Mouse (Mus musculus): Measurements from ENCODE around the gene Osbpl7. TPM values are rescaled to one million over a fixed set of nuclear protein-coding genes. Genes with fewer than 3 reads are reported as not detected.

Osbpl7 gene
- total and polyA plus RNA-seq, 2 experiments from 2014 or later: 10.7 to 14.6 TPM

DNA sequence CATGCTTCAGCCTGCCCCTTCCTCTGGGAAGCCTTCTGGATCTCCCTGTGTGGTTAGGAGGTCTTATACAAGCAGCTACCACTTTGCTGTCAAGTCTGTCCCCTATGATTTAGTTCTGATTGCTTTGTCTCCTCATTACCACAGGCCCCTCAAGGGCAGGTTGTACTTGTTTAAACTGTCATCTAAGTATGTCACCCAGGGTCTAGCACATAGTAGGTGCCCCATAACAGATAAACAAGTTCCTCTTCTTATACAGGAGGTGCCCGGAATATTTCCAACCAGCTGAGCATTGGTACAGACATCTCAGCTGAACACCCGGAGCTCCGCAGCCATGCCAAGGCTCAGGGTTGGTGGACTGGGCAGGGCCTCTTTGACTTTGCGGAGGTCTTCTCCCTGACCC lies 17.9 kb upstream of the Osbpl7 start:
- Histone ChIP-seq H3K4me1 (ENCODE audit: insufficient read depth, low read length) (no peaks in the 10 kb centered on the region; the same call in 1 of the 2 replicates), H3K4me2 (ENCODE audit: low read depth, low read length, poor library complexity, severe bottlenecking) (no peak overlapping the region), H3K27me3 (ENCODE audit: insufficient read depth, low read length) (no peaks in the 10 kb centered on the region), H3K36me3 (ENCODE audit: insufficient read depth, low read length) (0 out of 2 replicates have a peak, but pooled peaks cover 2% of the 10 kb centered on the region), H3K4me3 (ENCODE audit: low read depth, low read length) (no peak overlapping the region), H3K9me3 (ENCODE audit: low read length) (no peaks in the 10 kb centered on the region), H3K9ac (replicated peaks; ENCODE audit: low read length, poor library complexity, severe bottlenecking) (no peak overlapping the region), H3K27ac (ENCODE audit: low read depth, low read length) (no peak overlapping the region)
- 97% methylated on average over 4 of the region's 4 CpGs for WGBS
- ATAC-seq (ENCODE audit: low FRiP score) (no peak), DNase-seq (ENCODE audit: low spot score) (no peak)
- no peak for TF ChIP-seq CTCF (IDR thresholded peaks at IDR 0.05)

DNA sequence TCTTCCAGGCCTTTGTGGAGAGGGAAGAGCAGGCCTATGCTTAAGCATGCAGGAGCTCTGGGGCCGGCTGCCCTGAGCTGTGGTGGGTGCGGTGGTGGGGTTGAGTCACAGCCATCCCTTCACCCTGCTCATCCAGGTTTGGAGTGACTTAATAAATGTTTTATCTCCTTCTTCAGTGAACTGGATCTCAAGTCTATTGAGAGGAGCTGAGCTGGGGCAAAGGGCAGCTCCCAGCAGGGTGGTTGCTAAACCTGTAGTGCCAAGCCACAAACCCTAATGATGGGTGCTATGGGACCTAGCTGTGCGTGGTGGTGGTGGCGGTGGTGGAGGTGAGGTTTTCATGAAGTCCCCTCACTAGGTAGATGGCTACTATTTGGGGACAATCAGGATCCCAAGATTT lies 16.6 kb upstream of the Osbpl7 start:
- no peak for TF ChIP-seq CTCF (IDR thresholded peaks at IDR 0.05)
- no peak for DNase-seq (ENCODE audit: low spot score)

GRCm38 (mm10) chr11:97036141-97036540 lies 14.3 kb upstream of the Osbpl7 start:
- 0 out of 2 replicates have a peak, but pooled peaks cover 2% of the 10 kb centered on the region for H3K36me3 ChIP-seq (ENCODE audit: insufficient read depth, low read length)
- WGBS: 72% methylated on average over 5 of the region's 5 CpGs
- H3K9me3 ChIP-seq (ENCODE audit: low read length): no peaks in the 10 kb centered on the region
- H3K4me3 ChIP-seq (ENCODE audit: low read depth, low read length): no peak overlapping the region
- DNase-seq (ENCODE audit: low spot score) (no peak), ATAC-seq (ENCODE audit: low FRiP score) (no peak)
- no peak overlapping the region for H3K27ac ChIP-seq (ENCODE audit: low read depth, low read length)
- H3K27me3 ChIP-seq (ENCODE audit: insufficient read depth, low read length): no peaks in the 10 kb centered on the region
- no peak overlapping the region for H3K9ac ChIP-seq (replicated peaks; ENCODE audit: low read length, poor library complexity, severe bottlenecking)
- H3K4me1 ChIP-seq (ENCODE audit: insufficient read depth, low read length): no peaks in the 10 kb centered on the region
- no peak for TF ChIP-seq CTCF (IDR thresholded peaks at IDR 0.05)
- no peak overlapping the region for H3K4me2 ChIP-seq (ENCODE audit: low read depth, low read length, poor library complexity, severe bottlenecking)

More for the DNA sequence above, 16.6 kb upstream of the Osbpl7 start:
- Histone ChIP-seq H3K4me3 (ENCODE audit: low read depth, low read length) (no peak overlapping the region), H3K27ac (ENCODE audit: low read depth, low read length) (no peak overlapping the region), H3K36me3 (ENCODE audit: insufficient read depth, low read length) (0 out of 2 replicates have a peak, but pooled peaks cover 2% of the 10 kb centered on the region), H3K9me3 (ENCODE audit: low read length) (no peaks in the 10 kb centered on the region), H3K9ac (replicated peaks; ENCODE audit: low read length, poor library complexity, severe bottlenecking) (no peak overlapping the region), H3K4me1 (ENCODE audit: insufficient read depth, low read length) (no peaks in the 10 kb centered on the region; the same call in 1 of the 2 replicates), H3K27me3 (ENCODE audit: insufficient read depth, low read length) (no peaks in the 10 kb centered on the region), H3K4me2 (ENCODE audit: low read depth, low read length, poor library complexity, severe bottlenecking) (no peak overlapping the region)
- 86% methylated on average over 4 of the region's 4 CpGs for WGBS
- no peak for ATAC-seq (ENCODE audit: low FRiP score)

DNA sequence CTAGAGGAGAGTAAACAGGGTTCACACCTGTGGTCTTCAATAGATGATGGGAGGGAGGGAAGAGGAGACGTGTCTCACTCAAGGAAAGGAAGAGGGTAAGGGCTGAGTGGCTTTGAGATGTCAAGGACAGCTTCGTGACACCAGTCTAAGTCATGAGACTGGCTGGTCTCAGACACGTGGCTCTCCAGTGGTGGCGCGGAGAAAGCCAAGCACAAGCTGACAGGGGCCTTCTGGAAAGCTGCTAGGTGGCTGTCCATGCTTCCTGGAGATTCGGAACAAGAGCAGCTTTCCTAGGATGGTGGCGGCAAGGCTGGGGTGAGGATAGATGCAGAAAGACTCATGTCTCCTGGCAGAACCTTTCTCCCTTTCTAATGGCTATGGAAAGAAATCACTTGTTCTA lies 11.5 kb upstream of the Osbpl7 start:
- no peak overlapping the region for H3K27ac ChIP-seq (ENCODE audit: low read depth, low read length)
- no peak overlapping the region for H3K4me3 ChIP-seq (ENCODE audit: low read depth, low read length)
- H3K4me2 ChIP-seq (ENCODE audit: low read depth, low read length, poor library complexity, severe bottlenecking): no peak overlapping the region
- no peaks in the 10 kb centered on the region for H3K27me3 ChIP-seq (ENCODE audit: insufficient read depth, low read length)
- no peaks in the 10 kb centered on the region for H3K9me3 ChIP-seq (ENCODE audit: low read length)
- WGBS: 68% methylated on average over 7 of the region's 7 CpGs
- TF ChIP-seq CTCF (IDR thresholded peaks at IDR 0.05): no peak
- no peak for ATAC-seq (ENCODE audit: low FRiP score)
- no peak overlapping the region; the same call in 1 of the 2 replicates for H3K9ac ChIP-seq (replicated peaks; ENCODE audit: low read length, poor library complexity, severe bottlenecking)
- no peaks in the 10 kb centered on the region for H3K36me3 ChIP-seq (ENCODE audit: insufficient read depth, low read length)
- DNase-seq (ENCODE audit: low spot score): no peak
- no peaks in the 10 kb centered on the region for H3K4me1 ChIP-seq (ENCODE audit: insufficient read depth, low read length)

GRCm38 (mm10) chr11:97040301-97041021 lies 10.0 kb upstream of the Osbpl7 start:
- DNase-seq (ENCODE audit: low spot score) (no peak), ATAC-seq (ENCODE audit: low FRiP score) (no peak)
- Histone ChIP-seq H3K4me1 (ENCODE audit: insufficient read depth, low read length) (no peaks in the 10 kb centered on the region), H3K9ac (replicated peaks; ENCODE audit: low read length, poor library complexity, severe bottlenecking) (0 out of 2 replicates have a peak overlapping the region, but pooled peaks have one; percentile 34), H3K9me3 (ENCODE audit: low read length) (no peaks in the 10 kb centered on the region), H3K36me3 (ENCODE audit: insufficient read depth, low read length) (0 out of 2 replicates have a peak, but pooled peaks cover 3% of the 10 kb centered on the region), H3K27ac (ENCODE audit: low read depth, low read length) (no peak overlapping the region), H3K4me3 (ENCODE audit: low read depth, low read length) (peak overlapping the region; percentile 72), H3K4me2 (ENCODE audit: low read depth, low read length, poor library complexity, severe bottlenecking) (peak overlapping the region; percentile 68), H3K27me3 (ENCODE audit: insufficient read depth, low read length) (no peaks in the 10 kb centered on the region)
- 47% methylated on average over 12 of the region's 12 CpGs for WGBS
- no peak for TF ChIP-seq CTCF (IDR thresholded peaks at IDR 0.05)

Measured in midbrain, postnatal 0 days (tissue).